Mouse (Mus musculus): ENCODE measurements around the gene Gnl1. TPM values are rescaled to one million over a fixed set of nuclear protein-coding genes. Genes with fewer than 3 reads are reported as not detected.
"Not testable (repeated sequence)": the region's sequence is repeated elsewhere in the genome, so short reads cannot be mapped to it uniquely, and the experiment has no call there.

Gene Gnl1
- polyA plus RNA-seq, 1 experiment from 2014 or later: 34.5 TPM

- 84% methylated on average over 13 of the region's 13 CpGs for WGBS
- H3K9ac ChIP-seq (ENCODE audit: low read length); ATAC-seq (replicated peaks; ENCODE audit: extremely low read depth, insufficient read depth, low FRiP score); H3K27me3 ChIP-seq (ENCODE audit: control insufficient read depth, insufficient read depth, low read length); H3K27ac ChIP-seq (ENCODE audit: low read length); H3K9me3 ChIP-seq (replicated peaks; ENCODE audit: control insufficient read depth, low read length); H3K36me3 ChIP-seq (ENCODE audit: control insufficient read depth, insufficient read depth); H3K4me3 ChIP-seq (ENCODE audit: low read length); H3K4me2 ChIP-seq (ENCODE audit: low read depth, low read length); H3K4me1 ChIP-seq (ENCODE audit: control insufficient read depth, insufficient read depth, low read length): not testable (repeated sequence)
Measured at GRCm38 (mm10) chr17:36036126-36036525, 56.5 kb downstream of the Gnl1 start.

MicroRNAs encoded within 50 kb of the gene (microRNA counts, 519-probe panel; counts per million panel counts)
- 2,146 counts per million, percentile 31 among the panel's probes with 10 or more counts for microRNA mmu-miR-877

Small RNAs within 50 kb of the gene (microRNA-seq; reads per million reads assigned to microRNA genes)
- 51.8 reads per million, percentile 44 among the genes with 10 or more reads in this experiment for gene Mir877

Other genes with a start within 250 kb of the Gnl1 start
- gene Ier3, start 158.2 kb upstream of the Gnl1 start, polyA plus RNA-seq (2015; fragmentation: Nextera tagmentation; extraction: Ambion mirVana): 60.9 and 62.6 TPM in 2 replicates
- gene Flot1, start 156.6 kb upstream of the Gnl1 start, polyA plus RNA-seq (2015; fragmentation: Nextera tagmentation; extraction: Ambion mirVana): 119 and 134 TPM in 2 replicates
- 634 and 654 TPM in 2 replicates for gene Tubb5, start 141.5 kb upstream of the Gnl1 start, polyA plus RNA-seq (2015; fragmentation: Nextera tagmentation; extraction: Ambion mirVana)
- 14.7 and 15.0 TPM in 2 replicates for gene Mdc1, start 138.3 kb upstream of the Gnl1 start, polyA plus RNA-seq (2015; fragmentation: Nextera tagmentation; extraction: Ambion mirVana)
- gene Nrm, start 118.5 kb upstream of the Gnl1 start, polyA plus RNA-seq (2015; fragmentation: Nextera tagmentation; extraction: Ambion mirVana): 45.9 and 46.9 TPM in 2 replicates
- 19.6 and 20.1 TPM in 2 replicates for gene Ppp1r18, start 114.3 kb upstream of the Gnl1 start, polyA plus RNA-seq (2015; fragmentation: Nextera tagmentation; extraction: Ambion mirVana)
- gene Dhx16, start 100.0 kb upstream of the Gnl1 start, polyA plus RNA-seq (2015; fragmentation: Nextera tagmentation; extraction: Ambion mirVana): 27.4 and 29.2 TPM in 2 replicates
- 33.7 and 34.6 TPM in 2 replicates for gene 2310061I04Rik, start 82.4 kb upstream of the Gnl1 start, polyA plus RNA-seq (2015; fragmentation: Nextera tagmentation; extraction: Ambion mirVana)
- 41.1 and 45.5 TPM in 2 replicates for gene Atat1, start 69.8 kb upstream of the Gnl1 start, polyA plus RNA-seq (2015; fragmentation: Nextera tagmentation; extraction: Ambion mirVana)
- 70.1 and 77.3 TPM in 2 replicates for gene Mrps18b, start 63.5 kb upstream of the Gnl1 start, polyA plus RNA-seq (2015; fragmentation: Nextera tagmentation; extraction: Ambion mirVana)
- 25.3 and 28.7 TPM in 2 replicates for gene Ppp1r10, start 63.4 kb upstream of the Gnl1 start, polyA plus RNA-seq (2015; fragmentation: Nextera tagmentation; extraction: Ambion mirVana)
- 63.2 and 66.5 TPM in 2 replicates for gene Abcf1, start 10.1 kb upstream of the Gnl1 start, polyA plus RNA-seq (2015; fragmentation: Nextera tagmentation; extraction: Ambion mirVana)
- gene Prr3, start 385 bp downstream of the Gnl1 start, polyA plus RNA-seq (2015; fragmentation: Nextera tagmentation; extraction: Ambion mirVana): 13.5 and 15.6 TPM in 2 replicates
- gene H2-T24, start 40.7 kb downstream of the Gnl1 start, polyA plus RNA-seq (2015; fragmentation: Nextera tagmentation; extraction: Ambion mirVana): 1.8 and 2.5 TPM in 2 replicates
- 9.6 and 19.7 TPM in 2 replicates for gene H2-T23, start 53.0 kb downstream of the Gnl1 start, polyA plus RNA-seq (2015; fragmentation: Nextera tagmentation; extraction: Ambion mirVana)
- 10.1 and 12.6 TPM in 2 replicates for gene H2-T22, start 62.9 kb downstream of the Gnl1 start, polyA plus RNA-seq (2015; fragmentation: Nextera tagmentation; extraction: Ambion mirVana)
- not detected in 2 replicates for gene Gm6034, start 63.1 kb downstream of the Gnl1 start, polyA plus RNA-seq (2015; fragmentation: Nextera tagmentation; extraction: Ambion mirVana)
- 0.24 TPM in 1 of 2 replicates, not detected in the other for gene Gm11127, start 78.5 kb downstream of the Gnl1 start, polyA plus RNA-seq (2015; fragmentation: Nextera tagmentation; extraction: Ambion mirVana)
- 0.21 TPM in 1 of 2 replicates, not detected in the other for gene Gm19684, start 141.8 kb downstream of the Gnl1 start, polyA plus RNA-seq (2015; fragmentation: Nextera tagmentation; extraction: Ambion mirVana)
- gene Gm7030, start 149.6 kb downstream of the Gnl1 start, polyA plus RNA-seq (2015; fragmentation: Nextera tagmentation; extraction: Ambion mirVana): 0.22 and 0.39 TPM in 2 replicates
- gene Gm8909, start 188.7 kb downstream of the Gnl1 start, polyA plus RNA-seq (2015; fragmentation: Nextera tagmentation; extraction: Ambion mirVana): 1.8 and 1.9 TPM in 2 replicates
- 0.21 and 0.97 TPM in 2 replicates for gene H2-T3, start 210.4 kb downstream of the Gnl1 start, polyA plus RNA-seq (2015; fragmentation: Nextera tagmentation; extraction: Ambion mirVana)